Mouse (Mus musculus) ES-E14 (cell line): ENCODE measurements around the gene Piga.

ENCODE experiments used
- HCFC1 ChIP-seq: IDR thresholded peaks from 2 replicates; pipeline ENCODE4 v1.6.1; 2012; ENCODE audit warnings: low read length, inconsistent platforms, borderline replicate concordance; ENCODE audit not compliant: insufficient read depth
- MAFK ChIP-seq: IDR thresholded peaks from 2 replicates; pipeline ENCODE4 v1.6.1; 2014; ENCODE audit warnings: mild to moderate bottlenecking, low read depth, low read length, inconsistent platforms; ENCODE audit not compliant: insufficient read depth
- ZC3H11A ChIP-seq: IDR thresholded peaks from 2 replicates; pipeline ENCODE4 v1.6.1; 2012; ENCODE audit warnings: low read depth, mild to moderate bottlenecking, inconsistent platforms, low read length, borderline replicate concordance

DNA sequence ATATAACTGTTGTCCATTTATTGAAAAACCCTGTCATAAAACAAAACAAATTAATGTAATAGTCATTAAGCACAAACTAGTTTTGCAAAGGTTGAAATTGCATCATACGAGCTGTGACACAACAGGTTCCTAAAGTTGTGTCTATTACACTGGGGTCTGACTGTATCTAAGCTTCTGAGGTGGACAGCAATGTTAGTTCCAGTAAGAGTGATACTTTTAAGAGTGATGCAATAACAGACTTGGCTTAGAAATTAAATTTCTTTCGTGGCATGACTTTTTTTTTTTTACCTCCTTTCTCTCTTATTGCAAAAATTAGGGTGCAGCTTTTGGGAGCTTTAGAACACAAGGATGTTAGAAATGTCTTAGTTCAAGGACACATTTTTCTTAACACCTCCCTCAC lies 8.6 kb downstream of the Piga start:
- TF ChIP-seq HCFC1 = no peak
- TF ChIP-seq ZC3H11A = no peak
- TF ChIP-seq MAFK = no peak
